Mouse (Mus musculus) ovary, postnatal 10 days (tissue): Measurements from ENCODE around the gene Thbs1.

ENCODE experiments used
- DNase-seq: peaks from one replicate; pipeline ENCODE4 v3.0.0; 2022; ENCODE audit warnings: low spot score

Thbs1 gene

GRCm38 (mm10) chr2:118111488-118112131 lies at the start of gene Thbs1:
Gene Thbs1 (plus strand): TSS chr2:118111876.
- DNase-seq: peak; percentile 72

- no peak for DNase-seq
These were observed 47.4 kb upstream of the Thbs1 start for GRCm38 (mm10) chr2:118064121-118064764.

- DNase-seq: no peak
These were observed 45.5 kb upstream of the Thbs1 start for GRCm38 (mm10) chr2:118066065-118066770.

- no peak for DNase-seq
These were observed 41.7 kb upstream of the Thbs1 start for GRCm38 (mm10) chr2:118069975-118070374.

- no peak for DNase-seq
These were observed 38.8 kb upstream of the Thbs1 start for GRCm38 (mm10) chr2:118072811-118073372.

GRCm38 (mm10) chr2:118074030-118074429 lies 37.6 kb upstream of the Thbs1 start:
- DNase-seq: no peak

GRCm38 (mm10) chr2:118075165-118075564 lies 36.5 kb upstream of the Thbs1 start:
- DNase-seq: no peak

- DNase-seq: no peak
These were observed 32.5 kb upstream of the Thbs1 start for GRCm38 (mm10) chr2:118079131-118079530.

- no peak for DNase-seq
These were observed 30.1 kb upstream of the Thbs1 start for GRCm38 (mm10) chr2:118081581-118081980.

- DNase-seq: no peak
These were observed 28.0 kb upstream of the Thbs1 start for GRCm38 (mm10) chr2:118083652-118084051.

GRCm38 (mm10) chr2:118084693-118085092 lies 27.0 kb upstream of the Thbs1 start:
- no peak for DNase-seq

GRCm38 (mm10) chr2:118085647-118086046 lies 26.0 kb upstream of the Thbs1 start:
- no peak for DNase-seq

GRCm38 (mm10) chr2:118087044-118087726 lies 24.5 kb upstream of the Thbs1 start:
- DNase-seq: no peak

GRCm38 (mm10) chr2:118091226-118091625 lies 20.4 kb upstream of the Thbs1 start:
- DNase-seq: no peak

- no peak for DNase-seq
These were observed 12.6 kb upstream of the Thbs1 start for GRCm38 (mm10) chr2:118099104-118099503.

- DNase-seq: no peak
These were observed 9.5 kb upstream of the Thbs1 start for GRCm38 (mm10) chr2:118102169-118102568.

GRCm38 (mm10) chr2:118110225-118110915 lies 1.3 kb upstream of the Thbs1 start:
- DNase-seq: no peak

GRCm38 (mm10) chr2:118111116-118111487 lies 574 bp upstream of the Thbs1 start:
- DNase-seq: peak; percentile 79

GRCm38 (mm10) chr2:118112438-118112837 lies 762 bp downstream of the Thbs1 start:
- DNase-seq: no peak

GRCm38 (mm10) chr2:118112846-118113479 lies 1.3 kb downstream of the Thbs1 start:
- DNase-seq: no peak
